Mouse (Mus musculus) heart, postnatal 36 days (tissue): Measurements from ENCODE around the gene Iqce. TPM values are rescaled to one million over a fixed set of nuclear protein-coding genes. Genes with fewer than 3 reads are reported as not detected.

Source experiments
- DNase-seq, 2 experiments: peaks; one replicate each; pipeline ENCODE4 v3.0.0; 2021 to 2022
- intact Hi-C: fragments of 180-260 bp; cut with DNase I; formaldehyde crosslinking; loops from one replicate; pipeline ENCODE4 v1.15.1; 2025
- total RNA-seq, 2 experiments: library from RNA; stranded (reverse); gene quantifications; 2 replicates each; pipeline ENCODE4 v1.2.3; 2021

The Iqce gene
- total RNA-seq, 2 experiments from 2014 or later = 8.9 to 9.8 TPM

- intact Hi-C loops = no loop called here
- DNase-seq = no peak
Observed at GRCm38 (mm10) chr5:140644263-140644662, 57.9 kb downstream of the Iqce start.

- DNase-seq = peak in 1 of 2 experiments; percentile 45
Observed at GRCm38 (mm10) chr5:140642076-140642475, 60.1 kb downstream of the Iqce start.

GRCm38 (mm10) chr5:140641254-140641928 is 60.8 kb downstream of the Iqce start:
- no peak for DNase-seq

More at GRCm38 (mm10) chr5:140642076-140642475, 60.1 kb downstream of the Iqce start:
- intact Hi-C loops = no loop called here

GRCm38 (mm10) chr5:140640812-140641211 is 61.4 kb downstream of the Iqce start:
- no peak for DNase-seq
- intact Hi-C loops = no loop called here

More at GRCm38 (mm10) chr5:140641254-140641928, 60.8 kb downstream of the Iqce start:
- intact Hi-C loops = no loop called here

GRCm38 (mm10) chr5:140639871-140640270 is 62.3 kb downstream of the Iqce start:
- intact Hi-C loops = no loop called here
- DNase-seq = peak; percentile 62 to 63

- intact Hi-C loops = no loop called here
- DNase-seq = no peak
Observed at GRCm38 (mm10) chr5:140639312-140639711, 62.9 kb downstream of the Iqce start.

- DNase-seq = no peak
- intact Hi-C loops = no loop called here
Observed at GRCm38 (mm10) chr5:140638484-140638883, 63.7 kb downstream of the Iqce start.

- intact Hi-C loops = no loop called here
- no peak for DNase-seq
Observed at GRCm38 (mm10) chr5:140637989-140638388, 64.2 kb downstream of the Iqce start.

- no peak for DNase-seq
- intact Hi-C loops = no loop called here
Observed at GRCm38 (mm10) chr5:140637058-140637410, 65.1 kb downstream of the Iqce start.

GRCm38 (mm10) chr5:140636316-140637057 is 65.7 kb downstream of the Iqce start:
- intact Hi-C loops = no loop called here
- DNase-seq = no peak

GRCm38 (mm10) chr5:140634798-140635722 is 67.1 kb downstream of the Iqce start:
- DNase-seq = no peak
- intact Hi-C loops = no loop called here

- DNase-seq = no peak
- intact Hi-C loops = no loop called here
Observed at GRCm38 (mm10) chr5:140633432-140633831, 68.7 kb downstream of the Iqce start.

GRCm38 (mm10) chr5:140628995-140629394 is 73.2 kb downstream of the Iqce start:
- intact Hi-C loops = loop anchor here (2.0 kb wide), 1 partner anchor 36 kb away; no protein-coding TSS in a partner anchor
- DNase-seq = no peak

GRCm38 (mm10) chr5:140627580-140627979 is 74.6 kb downstream of the Iqce start:
- intact Hi-C loops = no loop called here
- DNase-seq = no peak

- intact Hi-C loops = no loop called here
- DNase-seq = no peak
Observed at GRCm38 (mm10) chr5:140624961-140625360, 77.2 kb downstream of the Iqce start.

- intact Hi-C loops = no loop called here
- no peak for DNase-seq
Observed at GRCm38 (mm10) chr5:140624238-140624637, 77.9 kb downstream of the Iqce start.

- no peak for DNase-seq
- intact Hi-C loops = no loop called here
Observed at GRCm38 (mm10) chr5:140623791-140624190, 78.4 kb downstream of the Iqce start.

GRCm38 (mm10) chr5:140622978-140623670 is 79.1 kb downstream of the Iqce start:
- no peak for DNase-seq
- intact Hi-C loops = no loop called here

- intact Hi-C loops = no loop called here
- DNase-seq = no peak
Observed at GRCm38 (mm10) chr5:140621517-140621916, 80.7 kb downstream of the Iqce start.

GRCm38 (mm10) chr5:140621092-140621491 is 81.1 kb downstream of the Iqce start:
- intact Hi-C loops = no loop called here
- no peak for DNase-seq
